Mouse (Mus musculus): Measurements from ENCODE around the gene Tmem131l. TPM values are rescaled to one million over a fixed set of nuclear protein-coding genes. Genes with fewer than 3 reads are reported as not detected.
A peak's percentile ranks its signal among the peaks of the same experiment; 100 is the strongest.

Gene Tmem131l
- total RNA-seq, 2 experiments from 2014 or later: 753 to 938 TPM

- no peak for ATAC-seq (replicated peaks; ENCODE audit: low FRiP score, poor library complexity, severe bottlenecking)
Observed at GRCm38 (mm10) chr3:84059676-84060075, 19.7 kb upstream of the Tmem131l start.

- ATAC-seq (replicated peaks; ENCODE audit: low FRiP score, poor library complexity, severe bottlenecking): no peak
Observed at GRCm38 (mm10) chr3:84059261-84059660, 19.3 kb upstream of the Tmem131l start.

- ATAC-seq (replicated peaks; ENCODE audit: low FRiP score, poor library complexity, severe bottlenecking): no peak
Observed at GRCm38 (mm10) chr3:84048729-84049175, 8.8 kb upstream of the Tmem131l start.

- no peak for ATAC-seq (replicated peaks; ENCODE audit: low FRiP score, poor library complexity, severe bottlenecking)
Observed at GRCm38 (mm10) chr3:84046206-84046605, 6.2 kb upstream of the Tmem131l start.

- peak; percentile 75 for ATAC-seq (replicated peaks; ENCODE audit: low FRiP score, poor library complexity, severe bottlenecking)
Observed at GRCm38 (mm10) chr3:84041739-84042138, 1.8 kb upstream of the Tmem131l start.

GRCm38 (mm10) chr3:84040476-84041082, 604 bp upstream of the Tmem131l start:
- ATAC-seq (replicated peaks; ENCODE audit: low FRiP score, poor library complexity, severe bottlenecking): peak; percentile 36

GRCm38 (mm10) chr3:84038981-84039645, 862 bp downstream of the Tmem131l start:
- peak; percentile 22 for ATAC-seq (replicated peaks; ENCODE audit: low FRiP score, poor library complexity, severe bottlenecking)

GRCm38 (mm10) chr3:84038126-84038525, 1.8 kb downstream of the Tmem131l start:
- ATAC-seq (replicated peaks; ENCODE audit: low FRiP score, poor library complexity, severe bottlenecking): no peak

GRCm38 (mm10) chr3:84037536-84037935, 2.4 kb downstream of the Tmem131l start:
- no peak for ATAC-seq (replicated peaks; ENCODE audit: low FRiP score, poor library complexity, severe bottlenecking)

GRCm38 (mm10) chr3:84036866-84037265, 3.1 kb downstream of the Tmem131l start:
- ATAC-seq (replicated peaks; ENCODE audit: low FRiP score, poor library complexity, severe bottlenecking): peak; percentile 44

- peak; percentile 66 for ATAC-seq (replicated peaks; ENCODE audit: low FRiP score, poor library complexity, severe bottlenecking)
Observed at GRCm38 (mm10) chr3:84035728-84036364, 4.1 kb downstream of the Tmem131l start.

GRCm38 (mm10) chr3:84034115-84034780, 5.7 kb downstream of the Tmem131l start:
- no peak for ATAC-seq (replicated peaks; ENCODE audit: low FRiP score, poor library complexity, severe bottlenecking)

GRCm38 (mm10) chr3:84032933-84033730, 6.8 kb downstream of the Tmem131l start:
- ATAC-seq (replicated peaks; ENCODE audit: low FRiP score, poor library complexity, severe bottlenecking): no peak

- no peak for ATAC-seq (replicated peaks; ENCODE audit: low FRiP score, poor library complexity, severe bottlenecking)
Observed at GRCm38 (mm10) chr3:84032419-84032818, 7.6 kb downstream of the Tmem131l start.

GRCm38 (mm10) chr3:84031216-84031615, 8.8 kb downstream of the Tmem131l start:
- no peak for ATAC-seq (replicated peaks; ENCODE audit: low FRiP score, poor library complexity, severe bottlenecking)

- no peak for ATAC-seq (replicated peaks; ENCODE audit: low FRiP score, poor library complexity, severe bottlenecking)
Observed at GRCm38 (mm10) chr3:84028968-84029367, 11.0 kb downstream of the Tmem131l start.

- 0 out of 2 replicates have a peak, but pooled peaks have one; percentile 9 for ATAC-seq (replicated peaks; ENCODE audit: low FRiP score, poor library complexity, severe bottlenecking)
Observed at GRCm38 (mm10) chr3:84027691-84028159, 12.2 kb downstream of the Tmem131l start.

- ATAC-seq (replicated peaks; ENCODE audit: low FRiP score, poor library complexity, severe bottlenecking): no peak
Observed at GRCm38 (mm10) chr3:84024512-84025072, 15.4 kb downstream of the Tmem131l start.

GRCm38 (mm10) chr3:84022723-84023122, 17.3 kb downstream of the Tmem131l start:
- peak; percentile 19; the same call in 1 of the 2 replicates for ATAC-seq (replicated peaks; ENCODE audit: low FRiP score, poor library complexity, severe bottlenecking)
